Mouse (Mus musculus): ENCODE data around the gene Npffr2.

GRCm38 (mm10) chr5:89526181-89526778 lies 949 bp upstream of the Npffr2 start:
- no peak for TF ChIP-seq POLR2A (IDR thresholded peaks at IDR 0.05; ENCODE audit: borderline replicate concordance, extremely low read depth, low read depth, low read length)
- no peak for TF ChIP-seq CTCF (IDR thresholded peaks at IDR 0.05; ENCODE audit: insufficient read depth, low read length)

Measured in lung, adult 2 months (tissue).